Mouse (Mus musculus) C2C12 (cell line): ENCODE measurements at regions not wholly inside any gene's neighbourhood (a gene's known extent, or its start where the extent isn't known, plus 50 kb on each side); places are given as distances from the start of the nearest gene placed in this dataset.

ENCODE experiments used
- CEBPB ChIP-seq: IDR thresholded peaks from one replicate; pipeline ENCODE4 v1.6.1; 2011; ENCODE audit warnings: low read depth, mild to moderate bottlenecking, control low read depth, moderate library complexity
- CTCF ChIP-seq: IDR thresholded peaks from one replicate; pipeline ENCODE4 v1.5.1; 2011; ENCODE audit not compliant: control insufficient read depth, insufficient read depth, insufficient read length
- FOSL1 ChIP-seq: IDR thresholded peaks from one replicate; pipeline ENCODE4 v1.8.0; 2011; ENCODE audit warnings: mild to moderate bottlenecking, low read length; ENCODE audit not compliant: poor library complexity, insufficient read depth, severe bottlenecking
- MAX ChIP-seq: IDR thresholded peaks from one replicate; pipeline ENCODE4 v1.6.1; 2011; ENCODE audit warnings: mild to moderate bottlenecking, control low read depth
- MYOD1 ChIP-seq: IDR thresholded peaks from one replicate; pipeline ENCODE4 v1.6.1; 2011; ENCODE audit warnings: low read depth; ENCODE audit not compliant: control insufficient read depth, insufficient read length
- MYOG ChIP-seq: IDR thresholded peaks from one replicate; pipeline ENCODE4 v1.6.1; 2011; ENCODE audit not compliant: control insufficient read depth, insufficient read length; ENCODE audit errors: extremely low read depth
- USF1 ChIP-seq: IDR thresholded peaks from one replicate; pipeline ENCODE4 v1.6.1; 2011; ENCODE audit warnings: low read depth, mild to moderate bottlenecking, control low read depth, moderate library complexity

DNA sequence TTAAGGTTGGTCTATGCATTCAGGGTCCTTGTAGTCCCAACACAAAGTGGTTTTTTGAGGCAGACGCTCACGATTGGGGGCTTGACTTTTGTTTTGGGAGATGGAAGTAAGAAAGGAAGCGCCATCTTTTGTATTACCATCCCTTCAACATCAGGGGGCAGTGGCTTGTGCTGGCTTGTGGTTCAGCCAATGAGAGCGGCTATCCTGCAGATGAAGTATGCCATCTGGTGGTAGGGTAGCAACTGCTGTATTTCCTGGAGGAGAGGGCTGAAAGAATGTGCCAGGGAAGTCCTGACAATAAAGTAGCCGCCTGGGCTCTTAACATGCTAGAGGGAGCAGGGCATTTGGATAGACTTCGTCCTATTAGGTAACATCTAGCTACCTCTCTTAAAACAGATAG lies 139.0 kb upstream of the Psmd7 start:
- TF ChIP-seq CTCF, result no peak
- TF ChIP-seq USF1, result no peak
- TF ChIP-seq MYOD1, result no peak
- no peak for TF ChIP-seq MYOG
- no peak for TF ChIP-seq MAX
- TF ChIP-seq FOSL1, result no peak
- TF ChIP-seq CEBPB, result no peak
